In genomic region chr15:36367296-36367695, GRCm38 (mm10) we compare ENCODE assay signal across 22 mouse cellular contexts.
DNase-seq lines count a peak whose midpoint lies in the region; ATAC-seq and TF ChIP-seq lines count a peak whose summit lies in the region.
"Had no signal": no experiment of that assay in that cellular context is flagged by ENCODE, and none has a peak within 500 bp of the region (broad histone marks: within the 10 kb centered on the region; RNA-seq: fewer than 3 reads in every experiment).

No protein-coding gene starts in this region.

- no peak overlapping the region for H3K9ac ChIP-seq in intestine, postnatal 0 days (ENCODE audit: low read depth, low read length)
- no peak overlapping the region for H3K9ac ChIP-seq in intestine, embryonic 16.5 days (ENCODE audit: low read depth, low read length)
- H3K9ac ChIP-seq: forebrain, embryonic 12.5 days; kidney, embryonic 15.5 days; limb, embryonic 15.5 days; midbrain, embryonic 13.5 days; neural tube, embryonic 12.5 days had no signal

- peak; percentile 54; the same call in 1 of the 2 replicates for ATAC-seq in intestine, postnatal 0 days
- ATAC-seq in intestine, embryonic 16.5 days, result no peak
- ATAC-seq in Patski, result peak; percentile 21
- peak; percentile 94 for ATAC-seq in megakaryocyte progenitor cell, adult 5-6 weeks (replicated peaks; ENCODE audit: poor library complexity)
- ATAC-seq: midbrain, embryonic 13.5 days had no signal

- POLR2A ChIA-PET in Patski (lab: Charles Lee), result no interaction called here

- H3K4me2 ChIP-seq in intestine, postnatal 0 days (replicated peaks; ENCODE audit: low read depth), result no peak overlapping the region
- no peak overlapping the region for H3K4me2 ChIP-seq in intestine, embryonic 16.5 days (ENCODE audit: low read depth, low read length)
- H3K4me2 ChIP-seq: forebrain, embryonic 12.5 days; kidney, embryonic 15.5 days; limb, embryonic 15.5 days; midbrain, embryonic 13.5 days; neural tube, embryonic 12.5 days had no signal

- CTCF ChIA-PET in Patski (lab: Charles Lee), result no interaction called here

- TF ChIP-seq CTCF in intestine, postnatal 0 days (IDR thresholded peaks at IDR 0.05; ENCODE audit: low read depth), result no peak
- TF ChIP-seq CTCF in Patski (IDR thresholded peaks at IDR 0.05), result no peak

- no peaks in the 10 kb centered on the region for H3K4me1 ChIP-seq in intestine, postnatal 0 days (replicated peaks; ENCODE audit: control insufficient read depth, insufficient read depth, low read length)
- H3K4me1 ChIP-seq in intestine, embryonic 16.5 days (ENCODE audit: control insufficient read depth, insufficient read depth, low read length), result no peaks in the 10 kb centered on the region
- H3K4me1 ChIP-seq: embryonic facial prominence, embryonic 10.5 days; forebrain, embryonic 12.5 days; limb, embryonic 15.5 days; midbrain, embryonic 13.5 days; neural tube, embryonic 12.5 days had no signal

- H3K9me3 ChIP-seq in intestine, postnatal 0 days (ENCODE audit: control insufficient read depth), result no peaks in the 10 kb centered on the region
- no peaks in the 10 kb centered on the region for H3K9me3 ChIP-seq in intestine, embryonic 16.5 days (ENCODE audit: control insufficient read depth, low read length)
- H3K9me3 ChIP-seq: embryonic facial prominence, embryonic 10.5 days; forebrain, embryonic 12.5 days; kidney, embryonic 15.5 days; limb, embryonic 15.5 days; midbrain, embryonic 13.5 days; neural tube, embryonic 12.5 days had no signal

- H3K27ac ChIP-seq in intestine, postnatal 0 days (ENCODE audit: low read depth, low read length), result no peak overlapping the region
- no peak overlapping the region for H3K27ac ChIP-seq in intestine, embryonic 16.5 days (ENCODE audit: low read length)
- H3K27ac ChIP-seq: embryonic facial prominence, embryonic 10.5 days; forebrain, embryonic 12.5 days; heart, adult 2 months; kidney, embryonic 15.5 days; limb, embryonic 15.5 days; macrophage; midbrain, embryonic 13.5 days; neural tube, embryonic 12.5 days had no signal

- H3K4me3 ChIP-seq in intestine, postnatal 0 days (ENCODE audit: low read depth, low read length), result no peak overlapping the region
- no peak overlapping the region for H3K4me3 ChIP-seq in intestine, embryonic 16.5 days (ENCODE audit: low read length)
- H3K4me3 ChIP-seq: embryonic facial prominence, embryonic 10.5 days; forebrain, embryonic 12.5 days; heart, adult 2 months; kidney, embryonic 15.5 days; limb, embryonic 15.5 days; midbrain, embryonic 13.5 days; neural tube, embryonic 12.5 days had no signal

- no peaks in the 10 kb centered on the region for H3K27me3 ChIP-seq in intestine, postnatal 0 days (replicated peaks; ENCODE audit: control insufficient read depth, insufficient read depth, low read length)
- no peaks in the 10 kb centered on the region for H3K27me3 ChIP-seq in intestine, embryonic 16.5 days (replicated peaks; ENCODE audit: control insufficient read depth, insufficient read depth, low read length)
- no peaks in the 10 kb centered on the region for H3K27me3 ChIP-seq in Patski
- H3K27me3 ChIP-seq: forebrain, embryonic 12.5 days; kidney, embryonic 15.5 days; limb, embryonic 15.5 days; midbrain, embryonic 13.5 days; neural tube, embryonic 12.5 days had no signal

- no peaks in the 10 kb centered on the region for H3K36me3 ChIP-seq in intestine, postnatal 0 days (ENCODE audit: control insufficient read depth, insufficient read depth)
- no peaks in the 10 kb centered on the region for H3K36me3 ChIP-seq in intestine, embryonic 16.5 days (ENCODE audit: control insufficient read depth, insufficient read depth, low read length)
- H3K36me3 ChIP-seq: embryonic facial prominence, embryonic 10.5 days; forebrain, embryonic 12.5 days; kidney, embryonic 15.5 days; limb, embryonic 15.5 days; midbrain, embryonic 13.5 days; neural tube, embryonic 12.5 days had no signal

- no peak for DNase-seq in Patski (ENCODE audit: low read depth, low spot score)
- DNase-seq in fat pad, adult 2 months (ENCODE audit: extremely low read depth, low read depth, low spot score), result peak; percentile 83
- no peak for DNase-seq in layer of hippocampus, adult 9-11 months
- no peak for DNase-seq in right cerebral cortex, postnatal 4 days
- DNase-seq: adrenal gland, adult 2 months; cerebellum, adult 11 months; cerebellum, postnatal 14 days; gastrocnemius, postnatal 10 days; heart, adult 2 months; layer of hippocampus, postnatal 36 days; spleen, adult 18-20 months; thymus, adult 2 months had no signal

- in situ Hi-C loops in Patski (cut with MboI; ENCODE audit: low pct_unique_long_range_greater_than_20kb), result no loop called here
